Mouse (Mus musculus): ENCODE results near the gene Nat8f2.

The Nat8f2 gene

DNA sequence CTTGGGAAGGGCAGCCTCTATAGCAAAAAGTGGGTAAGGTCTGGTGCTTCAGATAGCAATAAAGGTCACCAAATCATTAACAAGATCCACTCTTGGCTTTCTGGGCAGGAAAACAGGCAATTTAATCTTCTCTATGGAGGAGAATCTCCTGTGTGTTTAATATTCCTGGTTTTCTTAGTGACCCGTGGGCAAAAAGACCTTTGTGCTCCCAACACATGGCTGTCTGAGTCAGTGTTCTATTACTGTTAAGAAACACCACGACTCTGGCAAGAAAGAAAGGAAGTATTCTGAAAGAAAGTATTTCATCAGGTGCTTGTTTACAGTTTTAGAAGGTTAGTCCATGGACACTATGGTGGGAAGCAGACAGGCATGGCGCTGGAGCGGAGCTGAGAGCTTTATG, 46.7 kb downstream of the Nat8f2 start:
- no peak for DNase-seq (ENCODE audit: low spot score)

DNA sequence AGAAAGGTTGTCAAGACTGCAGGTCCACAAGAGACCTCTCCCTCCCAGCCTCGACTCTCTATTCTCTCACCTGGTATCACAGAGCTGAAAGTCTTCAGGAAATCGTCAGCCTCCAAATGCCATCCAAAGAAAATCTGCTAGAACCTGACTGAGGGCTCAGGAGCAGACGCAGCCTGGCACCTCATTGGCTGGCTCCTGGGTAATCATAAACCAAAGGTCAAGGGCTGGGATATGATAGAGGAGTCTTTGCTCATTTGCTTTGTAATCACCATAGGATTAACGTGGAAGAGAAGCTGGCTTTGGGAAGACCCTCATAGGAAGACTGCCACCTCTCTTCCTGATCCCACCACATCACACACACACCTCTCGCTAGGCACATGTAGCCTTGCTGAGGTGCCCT, 48.1 kb downstream of the Nat8f2 start, which contains the start of the genes Nat8f6 and Nat8f5:
TSS of gene Nat8f6 (minus strand) at position 118 of the 400 bp plus-strand sequence.
TSS of gene Nat8f5 (minus strand) at position 136 of the 400 bp plus-strand sequence.
- no peak for DNase-seq (ENCODE audit: low spot score)

DNA sequence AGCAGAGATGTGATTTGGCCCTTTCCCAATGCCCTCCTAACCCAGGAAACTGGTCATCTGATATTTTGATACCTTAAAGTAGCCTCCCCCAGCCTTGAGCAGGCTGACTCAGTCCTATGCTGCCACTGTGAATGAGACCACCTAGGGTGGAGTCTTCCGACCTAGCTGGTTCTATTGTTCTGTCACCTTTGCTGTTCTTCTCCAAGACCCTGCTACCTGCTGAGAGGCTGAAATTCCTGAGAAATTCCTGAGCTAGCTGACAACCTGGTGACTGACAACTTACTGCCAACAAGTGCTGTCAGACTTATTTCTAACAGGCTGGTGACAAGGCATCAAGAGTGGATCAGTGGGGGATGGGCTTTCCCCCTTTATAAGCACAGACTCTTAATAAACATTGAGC, 50.6 kb downstream of the Nat8f2 start:
- no peak for DNase-seq (ENCODE audit: low spot score)

Data from ovary, adult 18-20 months (tissue).